In genomic region chr3:62376719-62377118, GRCm38 (mm10) we compare ENCODE assay signal across 33 mouse cellular contexts.
"Had no signal": no experiment of that assay in that cellular context is flagged by ENCODE, and none has a peak within 500 bp of the region (broad histone marks: within the 10 kb centered on the region; RNA-seq: fewer than 3 reads in every experiment).

No protein-coding gene starts in this region.

- DNase-seq: heart, postnatal 10 days; heart, postnatal 14 days; heart, postnatal 36 days; heart, postnatal 4 days; kidney, adult 11 months; kidney, adult 18-20 months; kidney, adult 2 months; kidney, adult 8-10 months; kidney, adult 9 months; kidney, postnatal 10 days; kidney, postnatal 14 days; kidney, postnatal 25 days; kidney, postnatal 36 days; kidney, postnatal 4 days; layer of hippocampus, adult 9-11 months; layer of hippocampus, postnatal 36 days had no signal

- H3K4me2 ChIP-seq: heart, embryonic 11.5 days; heart, embryonic 12.5 days; heart, embryonic 13.5 days; heart, embryonic 15.5 days; hindbrain, embryonic 12.5 days; hindbrain, embryonic 13.5 days; hindbrain, embryonic 14.5 days; hindbrain, embryonic 15.5 days; kidney, embryonic 15.5 days had no signal

- H3K4me3 ChIP-seq: heart, embryonic 10.5 days; heart, embryonic 12.5 days; heart, embryonic 13.5 days; heart, embryonic 15.5 days; hindbrain, embryonic 10.5 days; hindbrain, embryonic 12.5 days; hindbrain, embryonic 13.5 days; hindbrain, embryonic 15.5 days; kidney, embryonic 15.5 days; layer of hippocampus, adult 2 months; left cerebral cortex, adult 2 months had no signal

- H3K36me3 ChIP-seq: heart, embryonic 10.5 days; heart, embryonic 12.5 days; heart, embryonic 13.5 days; heart, embryonic 15.5 days; hindbrain, embryonic 10.5 days; hindbrain, embryonic 12.5 days; hindbrain, embryonic 15.5 days; kidney, embryonic 15.5 days had no signal

- H3K27me3 ChIP-seq: heart, embryonic 12.5 days; heart, embryonic 13.5 days; heart, embryonic 15.5 days; hindbrain, embryonic 12.5 days; hindbrain, embryonic 13.5 days; hindbrain, embryonic 15.5 days; kidney, embryonic 15.5 days had no signal

- H3K9me3 ChIP-seq: heart, embryonic 10.5 days; heart, embryonic 12.5 days; heart, embryonic 13.5 days; heart, embryonic 15.5 days; hindbrain, embryonic 10.5 days; hindbrain, embryonic 12.5 days; hindbrain, embryonic 13.5 days; hindbrain, embryonic 15.5 days; kidney, embryonic 15.5 days had no signal

- H3K27ac ChIP-seq: heart, embryonic 10.5 days; heart, embryonic 13.5 days; heart, embryonic 15.5 days; hindbrain, embryonic 10.5 days; hindbrain, embryonic 12.5 days; hindbrain, embryonic 13.5 days; hindbrain, embryonic 14.5 days; hindbrain, embryonic 15.5 days; hindbrain, postnatal 0 days; kidney, embryonic 15.5 days; kidney, postnatal 0 days; layer of hippocampus, adult 2 months; left cerebral cortex, adult 2 months had no signal

- ATAC-seq: hindbrain, embryonic 16.5 days; hindbrain, postnatal 0 days; inflammation-experienced regulatory T-cells, adult 6 months had no signal

- H3K4me1 ChIP-seq: hindbrain, embryonic 13.5 days; hindbrain, embryonic 15.5 days had no signal

- H3K9ac ChIP-seq: heart, embryonic 12.5 days; heart, embryonic 13.5 days; heart, embryonic 15.5 days; hindbrain, embryonic 12.5 days; hindbrain, embryonic 13.5 days; hindbrain, embryonic 14.5 days; hindbrain, embryonic 15.5 days; kidney, embryonic 15.5 days had no signal
